Mouse (Mus musculus): ENCODE data around the gene Ccr6.

DNA sequence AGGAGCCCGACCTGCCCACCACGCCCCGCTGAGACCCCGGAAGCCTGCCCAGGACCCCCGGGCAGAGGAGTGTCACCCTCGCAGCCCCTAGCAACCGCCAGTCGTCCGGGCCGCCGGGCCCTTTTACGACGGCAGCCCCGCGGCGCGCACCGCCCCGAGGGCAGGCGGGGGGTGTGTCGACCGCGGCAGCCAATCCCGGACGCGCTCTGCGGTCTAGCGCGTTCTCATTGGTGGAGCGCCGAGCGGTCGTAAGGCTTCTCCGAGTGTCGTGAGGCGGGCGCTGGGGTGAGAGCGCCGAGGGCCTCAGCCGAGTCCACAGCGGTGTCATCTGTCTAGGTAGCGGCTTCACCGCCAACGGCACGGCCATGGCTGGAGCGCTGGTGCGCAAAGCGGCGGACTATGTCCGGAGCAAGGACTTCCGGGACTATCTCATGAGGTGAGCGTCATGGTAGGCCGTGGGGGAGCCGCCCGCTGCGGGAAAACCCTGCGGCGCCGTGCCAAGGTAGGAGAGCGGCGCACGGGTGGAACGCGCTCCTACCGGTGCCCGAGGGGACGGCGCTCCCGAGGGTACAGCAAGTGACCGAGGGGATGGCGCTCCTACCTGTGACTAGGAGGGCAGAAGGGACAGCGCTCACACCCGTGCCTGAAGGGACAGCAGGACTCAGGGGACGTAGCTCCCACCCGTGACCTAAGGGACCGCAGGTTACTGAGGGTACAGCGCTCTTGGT lies 47.8 kb downstream of the Ccr6 start:
- TF ChIP-seq POLR2A (IDR thresholded peaks at IDR 0.05; ENCODE audit: low read depth, low read length) (peak; percentile 61), CTCF (IDR thresholded peaks at IDR 0.05; ENCODE audit: extremely low read depth, insufficient read depth, insufficient read length, insufficient replicate concordance) (peak; percentile 12; the same call in 1 of the 2 replicates)

All from spleen, adult 2 months (tissue).